Mouse (Mus musculus) liver, postnatal 0 days (tissue): ENCODE results near the gene Gm21488. TPM values are rescaled to one million over a fixed set of nuclear protein-coding genes. Genes with fewer than 3 reads are reported as not detected.
"Not testable (repeated sequence)": the region's sequence is repeated elsewhere in the genome, so short reads cannot be mapped to it uniquely, and the experiment has no call there.

Experiments used
- ATAC-seq: fragments of 200-750 bp; cut with Nextera tagmentation; 2 replicates; pipeline ENCODE4 v1.8.0; 2017; ENCODE audit warnings: mild to moderate bottlenecking, moderate library complexity
- DNase-seq: peaks from one replicate; pipeline ENCODE4 v3.0.0-alpha.2; 2016
- H3K27ac ChIP-seq: fragments of 300-500 bp; sonication (generic); 2 replicates; pipeline ENCODE4 v1.5.1; 2014; ENCODE audit warnings: antibody characterized with exemption, moderate library complexity, mild to moderate bottlenecking, low read depth
- H3K27me3 ChIP-seq: fragments of 300-500 bp; sonication (generic); 2 replicates; pipeline ENCODE4 v1.6.1; 2014; ENCODE audit warnings: low read length, control low read depth, mixed read lengths; ENCODE audit not compliant: insufficient read depth
- H3K36me3 ChIP-seq: fragments of 300-500 bp; sonication (generic); replicated peaks from 2 replicates; pipeline ENCODE4 v1.6.1; 2014; ENCODE audit warnings: mild to moderate bottlenecking, control low read depth, low read length, moderate library complexity, mixed read lengths; ENCODE audit not compliant: insufficient read depth
- H3K4me1 ChIP-seq: fragments of 300-500 bp; sonication (generic); 2 replicates; pipeline ENCODE4 v1.6.1; 2014; ENCODE audit warnings: antibody characterized with exemption, mild to moderate bottlenecking, control low read depth; ENCODE audit not compliant: insufficient read depth
- H3K4me2 ChIP-seq: fragments of 300-500 bp; sonication (generic); 2 replicates; pipeline ENCODE4 v1.6.1; 2014; ENCODE audit warnings: low read depth, mild to moderate bottlenecking, low read length, moderate library complexity, mixed read lengths
- H3K4me3 ChIP-seq: fragments of 300-500 bp; sonication (generic); 2 replicates; pipeline ENCODE4 v1.5.1; 2014; ENCODE audit warnings: low read depth, low read length
- H3K9ac ChIP-seq: fragments of 300-500 bp; sonication (generic); replicated peaks from 2 replicates; pipeline ENCODE4 v1.6.1; 2014; ENCODE audit warnings: mild to moderate bottlenecking, moderate library complexity
- H3K9me3 ChIP-seq: fragments of 300-500 bp; sonication (generic); 2 replicates; pipeline ENCODE4 v1.6.1; 2016; ENCODE audit warnings: mild to moderate bottlenecking, control low read depth, low read length, mixed read lengths
- WGBS: fragments of 180-500 bp; shearing (Covaris S2); extraction: QIAGEN DNeasy Blood & Tissue Kit; methylation state at CpG from one replicate; pipeline ENCODE4 v1.1.7; 2014; ENCODE audit not compliant: insufficient replicate concordance; 5-methylcytosine and 5-hydroxymethylcytosine counted together
- polyA plus RNA-seq: library from polyadenylated mRNA; unstranded; fragments of >200 nt; fragmentation: Nextera tagmentation; extraction: Ambion mirVana; gene quantifications from 2 replicates; pipeline ENCODE4 v1.2.1, GENCODE M21; 2015

Gm21488 gene
- polyA plus RNA-seq = not detected in 2 replicates

DNA sequence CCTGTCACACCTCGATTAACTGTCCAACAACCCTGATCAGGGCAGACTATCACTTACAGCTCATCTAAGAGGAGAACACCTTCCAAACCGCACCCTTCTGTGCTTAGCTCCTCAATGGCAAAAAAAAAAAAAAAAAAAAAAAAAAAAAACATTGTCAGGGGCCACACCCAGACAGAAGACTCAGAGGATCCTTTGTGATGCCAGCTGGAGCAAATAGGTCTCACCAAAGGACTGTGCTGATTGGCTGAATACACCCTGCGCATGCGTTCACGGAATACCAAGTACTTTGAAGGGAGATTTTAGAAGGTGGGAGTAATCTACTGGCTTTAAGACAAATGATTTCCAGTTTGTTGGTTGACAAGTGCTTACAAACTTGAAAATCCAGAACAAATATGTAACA is at the start of gene Gm21488:
Gm21488 (minus strand) TSS at position 101 of the 400 bp plus-strand sequence.
- H3K9me3 ChIP-seq, H3K27ac ChIP-seq, H3K9ac ChIP-seq, ATAC-seq, DNase-seq, H3K36me3 ChIP-seq, H3K4me1 ChIP-seq, H3K4me2 ChIP-seq, H3K4me3 ChIP-seq, H3K27me3 ChIP-seq: not testable (repeated sequence)
- WGBS = no CpG with 5 or more reads among the region's 5 CpGs
